Mouse (Mus musculus): ENCODE results near the gene Secisbp2l. TPM values are rescaled to one million over a fixed set of nuclear protein-coding genes. Genes with fewer than 3 reads are reported as not detected.

Gene Secisbp2l
- total RNA-seq, 1 experiment from 2014 or later, result 63.4 TPM

DNA sequence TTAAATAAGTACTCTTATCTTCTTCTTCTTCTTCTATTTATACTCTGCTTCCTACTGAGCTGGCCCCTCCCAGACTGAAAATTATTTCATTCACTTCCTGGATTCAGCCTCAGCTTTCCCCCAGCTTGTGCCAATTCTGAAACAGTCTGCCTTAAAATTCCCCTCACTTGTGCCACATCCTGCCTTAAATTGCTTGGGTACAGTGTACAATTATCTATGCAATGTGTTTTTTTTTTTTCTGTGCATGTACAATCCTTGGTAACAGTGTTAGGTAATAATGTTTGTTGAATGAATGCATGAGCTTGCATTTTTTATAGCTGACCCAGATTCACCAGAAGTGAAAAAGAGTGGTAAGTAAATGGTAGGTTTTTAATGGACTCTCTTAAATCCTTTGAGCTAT, 5.7 kb upstream of the Secisbp2l start:
- no peak for ATAC-seq (ENCODE audit: extremely low read depth, insufficient number of reproducible peaks, low FRiP score, poor library complexity, severe bottlenecking)

DNA sequence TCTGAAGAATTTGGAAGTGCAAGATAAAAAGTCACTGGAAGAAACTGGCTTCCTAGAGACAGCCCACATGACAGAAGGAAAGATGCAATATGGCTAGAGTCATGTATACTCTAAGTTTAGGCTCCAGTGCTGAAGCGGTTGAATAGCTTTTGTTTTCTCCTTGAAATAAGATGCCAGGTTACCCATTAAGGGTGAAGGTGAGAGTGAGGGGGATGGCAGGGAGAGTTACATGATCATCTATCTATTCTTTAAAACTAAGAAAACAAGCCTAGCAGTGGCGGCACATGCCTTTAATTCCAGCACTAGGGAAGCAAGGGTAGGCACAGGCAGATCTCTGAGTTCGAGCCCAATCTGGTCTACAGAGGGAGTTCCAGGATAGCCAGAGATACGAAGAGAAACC, 2.4 kb upstream of the Secisbp2l start:
- ATAC-seq (ENCODE audit: extremely low read depth, insufficient number of reproducible peaks, low FRiP score, poor library complexity, severe bottlenecking), result no peak

DNA sequence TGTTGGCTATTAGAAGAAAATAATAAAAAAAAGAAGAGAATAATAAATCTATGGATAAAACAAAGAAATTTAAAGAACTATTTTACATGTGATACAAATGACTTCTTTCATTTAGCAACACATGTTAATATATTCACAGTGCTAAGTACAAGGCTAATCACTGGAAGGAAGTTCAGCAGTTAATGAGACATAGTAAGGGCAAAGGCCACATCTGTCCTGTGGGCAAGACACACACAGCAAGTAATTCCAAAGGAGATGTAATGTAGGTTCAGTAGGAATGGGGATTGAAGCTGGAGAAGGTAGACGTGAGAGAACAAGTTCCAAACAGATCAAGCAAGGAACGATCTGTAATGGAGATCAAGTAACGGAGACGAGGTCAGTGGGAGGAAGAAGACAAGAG, 1.7 kb upstream of the Secisbp2l start:
- no peak for ATAC-seq (ENCODE audit: extremely low read depth, insufficient number of reproducible peaks, low FRiP score, poor library complexity, severe bottlenecking)

DNA sequence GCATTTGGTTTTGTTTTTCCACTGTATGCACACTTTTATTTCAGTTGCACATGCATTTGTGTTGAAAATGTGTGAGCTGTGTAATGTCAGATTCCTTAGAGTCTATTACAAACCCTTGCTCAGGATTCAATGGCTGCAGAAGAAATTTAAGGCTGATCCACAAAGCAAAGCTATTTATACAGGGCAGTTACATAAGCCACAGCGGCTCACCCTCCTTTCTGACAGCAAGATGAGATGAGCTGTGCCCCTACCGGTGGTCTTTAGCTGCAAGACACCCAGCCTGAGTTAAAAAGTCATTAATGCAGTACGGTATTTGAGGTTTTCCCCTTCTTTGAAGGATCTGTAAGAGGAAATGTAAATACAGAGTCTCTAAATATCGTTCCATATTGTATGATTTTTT, 1.2 kb upstream of the Secisbp2l start:
- no peak for ATAC-seq (ENCODE audit: extremely low read depth, insufficient number of reproducible peaks, low FRiP score, poor library complexity, severe bottlenecking)

DNA sequence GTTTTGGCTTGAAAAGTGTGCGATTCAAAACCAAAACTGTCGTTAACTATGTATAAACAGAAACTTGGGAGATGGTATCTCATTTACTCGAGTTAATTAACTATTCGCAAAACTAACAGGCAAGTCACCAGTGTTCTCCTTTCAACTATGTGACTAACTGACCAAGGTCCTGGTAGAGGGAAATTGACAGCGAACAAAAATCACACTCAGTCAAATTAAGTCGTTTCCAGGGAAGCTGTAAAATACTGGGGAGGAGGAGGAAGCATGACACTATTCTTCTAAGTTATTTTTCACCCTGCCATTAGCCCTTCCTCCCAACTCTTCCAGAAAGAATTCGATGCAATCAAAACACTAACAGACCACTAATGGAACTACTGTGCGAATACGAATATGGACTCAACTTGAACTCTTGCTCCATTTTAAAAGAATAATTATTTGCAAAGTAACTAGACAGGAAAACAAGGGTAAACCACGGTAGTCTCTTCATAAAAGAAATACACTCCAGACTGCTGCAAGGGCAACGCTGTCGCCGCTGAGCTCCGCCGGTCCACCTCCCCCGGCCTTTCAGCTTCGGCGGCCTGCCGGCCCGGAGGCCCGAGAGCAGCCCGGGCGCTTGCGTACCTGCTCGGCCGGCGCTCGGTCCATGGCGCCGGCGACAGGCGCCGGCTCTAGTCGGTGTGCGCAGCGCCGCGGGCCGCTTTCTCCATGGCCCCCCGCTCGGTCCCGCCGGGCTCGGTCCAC, 522 bp downstream of the Secisbp2l start:
- no peak for ATAC-seq (ENCODE audit: extremely low read depth, insufficient number of reproducible peaks, low FRiP score, poor library complexity, severe bottlenecking)

DNA sequence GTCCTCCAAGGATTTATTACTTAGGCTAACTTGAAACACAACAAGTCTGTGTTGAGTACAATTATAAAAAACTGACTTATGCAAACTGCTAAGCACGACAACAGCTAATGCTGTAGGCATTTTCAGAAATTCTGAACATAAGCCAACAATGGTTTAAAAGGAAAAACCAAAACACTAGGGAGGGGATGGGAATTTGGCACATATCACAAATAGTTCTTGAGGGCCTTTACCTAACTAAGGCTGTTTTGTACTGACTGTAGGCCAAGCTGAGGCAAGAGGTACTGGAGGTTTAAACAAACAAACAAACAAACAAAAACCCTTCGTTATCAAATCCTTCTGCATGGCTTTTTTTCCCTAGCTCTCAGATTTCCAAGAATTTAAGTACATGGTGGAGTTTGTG, 1.7 kb downstream of the Secisbp2l start:
- no peak for ATAC-seq (ENCODE audit: extremely low read depth, insufficient number of reproducible peaks, low FRiP score, poor library complexity, severe bottlenecking)

DNA sequence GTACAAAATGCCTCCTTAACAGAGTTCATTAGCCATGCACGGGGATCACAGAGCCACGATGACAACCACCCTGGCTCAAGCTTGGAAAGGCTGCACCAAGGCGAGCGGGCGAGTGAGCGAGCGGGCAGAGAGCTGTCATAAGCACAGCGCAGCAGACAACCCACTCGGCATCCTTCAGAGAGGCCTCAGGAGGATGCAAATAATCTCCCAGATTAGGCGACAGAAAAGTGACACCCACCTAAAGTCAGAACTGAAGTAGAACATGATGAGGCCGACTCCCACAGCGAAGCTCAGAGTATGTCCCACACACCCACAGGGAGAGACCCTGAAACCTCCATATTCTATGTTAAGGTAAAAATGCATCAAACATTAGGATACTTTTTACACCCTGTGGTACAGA, 4.3 kb downstream of the Secisbp2l start:
- no peak for ATAC-seq (ENCODE audit: extremely low read depth, insufficient number of reproducible peaks, low FRiP score, poor library complexity, severe bottlenecking)

DNA sequence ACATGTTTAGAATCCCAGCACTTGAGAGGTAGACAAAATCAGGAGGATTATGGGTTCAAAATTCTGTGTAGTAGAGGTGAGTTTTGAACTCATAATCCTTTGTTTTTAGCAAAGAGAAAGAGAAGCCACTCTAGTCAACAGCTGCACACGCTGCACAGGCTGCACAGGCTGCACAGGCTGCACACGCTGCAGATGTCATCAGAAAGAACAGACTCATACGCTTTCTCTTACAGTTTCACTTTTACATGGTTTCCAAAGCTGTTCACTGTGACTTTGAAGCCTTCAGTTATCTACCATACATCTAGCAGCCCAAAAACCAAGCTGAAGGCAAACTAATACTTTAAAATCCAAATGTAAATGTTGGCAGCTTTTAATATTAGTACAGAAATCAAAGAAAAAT, 5.7 kb downstream of the Secisbp2l start:
- 0 out of 2 replicates have a peak, but pooled peaks have one; percentile 16 for ATAC-seq (ENCODE audit: extremely low read depth, insufficient number of reproducible peaks, low FRiP score, poor library complexity, severe bottlenecking)

DNA sequence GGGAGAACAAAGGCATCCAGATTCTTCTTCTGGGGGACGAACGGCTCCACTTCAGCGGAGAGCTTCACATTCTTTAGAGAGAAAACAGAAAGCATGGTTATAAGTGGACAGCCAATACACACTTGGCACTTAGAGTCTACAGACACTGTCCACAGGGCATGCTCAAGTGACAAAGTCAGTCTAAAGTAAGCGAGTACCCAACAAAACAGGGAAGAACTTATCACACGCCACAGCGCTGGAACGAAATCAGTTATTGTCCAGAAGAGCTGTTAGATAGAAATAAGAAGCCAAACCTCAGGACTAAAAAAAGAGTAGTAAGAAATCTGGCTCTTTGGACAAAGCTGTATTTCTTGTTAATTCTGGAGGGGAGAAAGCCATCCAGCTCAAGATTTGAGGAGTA, 7.0 kb downstream of the Secisbp2l start:
- ATAC-seq (ENCODE audit: extremely low read depth, insufficient number of reproducible peaks, low FRiP score, poor library complexity, severe bottlenecking), result no peak

DNA sequence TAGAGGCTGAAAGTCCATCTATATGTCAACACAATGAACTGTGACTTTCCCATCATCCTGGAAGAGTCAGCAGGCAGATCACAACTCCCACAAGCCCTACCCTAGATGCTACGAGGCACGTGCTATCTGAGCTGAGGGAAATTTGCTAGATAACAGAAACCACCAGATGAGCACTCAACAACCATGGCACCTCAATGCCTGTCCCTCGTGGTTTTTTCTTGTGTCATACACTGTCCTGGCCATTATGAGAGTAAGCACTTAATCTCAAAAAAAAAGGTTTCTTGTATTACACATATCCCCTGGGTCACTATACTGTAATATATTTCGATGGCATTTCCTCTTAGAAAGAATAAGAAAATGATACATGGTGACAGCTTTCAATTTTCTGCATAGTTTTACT, 7.8 kb downstream of the Secisbp2l start:
- ATAC-seq (ENCODE audit: extremely low read depth, insufficient number of reproducible peaks, low FRiP score, poor library complexity, severe bottlenecking), result no peak

DNA sequence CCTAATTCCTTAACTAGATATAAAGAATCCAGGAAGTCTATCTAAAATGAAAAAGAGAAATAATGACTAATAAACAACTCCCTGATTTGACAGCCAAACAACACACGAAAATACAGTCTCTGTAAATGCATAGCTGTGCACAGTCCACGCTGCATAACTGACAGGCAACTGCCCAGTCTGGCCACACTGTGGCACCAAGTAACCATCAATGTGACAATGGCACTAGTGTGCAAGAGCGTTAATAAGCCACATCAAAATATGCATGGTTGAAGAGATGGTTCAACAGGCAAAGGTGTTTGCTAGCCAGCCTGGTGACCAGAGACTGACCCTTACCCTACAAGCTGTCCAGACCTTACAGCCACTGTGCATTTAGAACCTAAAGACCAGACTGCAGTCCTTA, 17.6 kb downstream of the Secisbp2l start:
- ATAC-seq (ENCODE audit: extremely low read depth, insufficient number of reproducible peaks, low FRiP score, poor library complexity, severe bottlenecking), result no peak

DNA sequence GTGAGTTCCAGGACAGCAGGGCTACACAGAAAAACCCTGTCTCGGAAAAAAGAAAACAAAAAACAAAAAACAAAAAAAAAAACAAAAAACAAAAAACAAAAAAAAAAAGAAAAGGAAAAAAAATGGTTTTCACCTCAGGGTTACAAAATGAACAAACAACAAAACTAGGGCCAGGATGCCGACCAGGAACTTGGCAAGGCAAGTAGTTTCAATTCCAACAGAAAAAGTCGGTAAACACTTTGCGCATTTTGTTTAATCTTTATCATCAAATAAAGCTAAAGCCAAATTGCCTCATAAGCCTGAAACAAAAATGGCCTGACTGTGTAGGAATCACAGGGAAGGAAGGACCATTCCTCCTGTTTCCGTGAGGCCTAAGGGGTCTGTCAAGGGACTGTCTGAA, 18.1 kb downstream of the Secisbp2l start:
- no peak for ATAC-seq (ENCODE audit: extremely low read depth, insufficient number of reproducible peaks, low FRiP score, poor library complexity, severe bottlenecking)

DNA sequence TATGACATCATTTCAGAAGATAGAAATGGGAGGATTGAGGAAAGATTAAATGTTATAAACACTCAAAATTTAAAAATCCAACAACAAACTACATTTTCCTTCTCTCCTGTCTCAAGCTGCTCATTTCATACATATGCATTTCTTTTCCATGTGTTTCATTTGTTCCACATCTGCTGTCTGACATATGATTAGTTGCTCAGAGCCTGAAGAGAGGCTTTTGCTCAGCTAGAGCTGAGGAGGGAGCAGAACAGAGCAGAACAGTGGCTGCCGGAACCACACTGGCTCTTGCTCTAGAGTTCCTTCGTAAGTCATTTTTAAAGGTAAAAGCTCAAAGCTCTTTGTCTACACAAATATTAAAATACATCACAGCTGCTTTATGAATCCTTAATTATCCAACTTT, 33.3 kb downstream of the Secisbp2l start:
- no peak for ATAC-seq (ENCODE audit: extremely low read depth, insufficient number of reproducible peaks, low FRiP score, poor library complexity, severe bottlenecking)

DNA sequence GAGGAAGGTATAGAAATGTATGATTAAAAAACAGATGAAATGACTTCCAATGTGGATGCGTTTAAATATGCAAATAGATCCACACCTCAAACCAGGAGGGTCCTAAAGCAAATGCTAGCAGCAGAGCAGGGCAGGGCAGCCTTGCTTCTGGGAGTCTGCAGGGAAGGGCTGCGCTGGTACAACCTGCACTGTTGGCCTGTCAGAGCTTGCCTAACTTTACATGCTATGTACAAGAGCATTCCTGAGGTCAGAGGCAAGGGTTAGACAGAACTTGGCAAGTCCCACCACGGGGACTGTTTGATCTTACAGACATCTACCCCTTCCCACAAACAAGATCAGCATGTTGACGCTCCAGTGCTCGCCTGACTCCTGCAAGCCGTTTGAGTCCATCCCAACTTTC, 43.3 kb downstream of the Secisbp2l start:
- no peak for ATAC-seq (ENCODE audit: extremely low read depth, insufficient number of reproducible peaks, low FRiP score, poor library complexity, severe bottlenecking)

DNA sequence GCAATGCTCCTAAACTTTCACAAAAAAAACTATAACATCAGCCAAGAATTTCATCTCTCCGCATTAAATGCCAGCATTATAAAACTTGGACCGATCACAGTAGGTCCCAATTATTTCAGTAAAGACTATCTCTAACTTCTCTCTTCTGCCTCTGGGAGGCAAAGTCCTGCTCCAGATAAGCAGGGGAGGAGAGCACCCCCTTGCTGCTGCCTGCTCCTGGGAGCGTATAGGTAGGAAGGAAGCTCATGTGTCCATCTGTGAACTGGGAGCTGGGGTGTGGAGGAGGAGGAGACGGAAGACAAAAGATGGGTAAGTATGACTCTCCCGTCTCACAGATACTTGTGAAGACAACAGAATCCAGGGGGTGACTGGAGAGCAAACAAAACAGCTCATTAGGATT, 44.0 kb downstream of the Secisbp2l start:
- no peak for ATAC-seq (ENCODE audit: extremely low read depth, insufficient number of reproducible peaks, low FRiP score, poor library complexity, severe bottlenecking)

DNA sequence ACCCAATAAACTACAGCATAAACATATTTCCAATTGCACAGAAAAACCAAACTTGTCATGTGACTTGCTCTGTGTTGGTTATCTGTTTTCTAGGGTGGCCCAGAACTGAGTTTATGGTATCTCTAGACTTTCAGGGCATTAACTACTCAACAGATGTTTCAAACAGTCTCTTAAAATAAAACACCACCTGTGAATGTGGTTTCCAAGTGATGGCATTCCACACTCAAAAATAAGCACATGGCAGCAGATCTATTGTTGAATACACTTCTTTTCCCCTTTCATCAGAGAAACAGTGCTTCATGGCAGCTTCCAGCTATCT, 46.7 kb downstream of the Secisbp2l start:
- ATAC-seq (ENCODE audit: extremely low read depth, insufficient number of reproducible peaks, low FRiP score, poor library complexity, severe bottlenecking), result no peak

DNA sequence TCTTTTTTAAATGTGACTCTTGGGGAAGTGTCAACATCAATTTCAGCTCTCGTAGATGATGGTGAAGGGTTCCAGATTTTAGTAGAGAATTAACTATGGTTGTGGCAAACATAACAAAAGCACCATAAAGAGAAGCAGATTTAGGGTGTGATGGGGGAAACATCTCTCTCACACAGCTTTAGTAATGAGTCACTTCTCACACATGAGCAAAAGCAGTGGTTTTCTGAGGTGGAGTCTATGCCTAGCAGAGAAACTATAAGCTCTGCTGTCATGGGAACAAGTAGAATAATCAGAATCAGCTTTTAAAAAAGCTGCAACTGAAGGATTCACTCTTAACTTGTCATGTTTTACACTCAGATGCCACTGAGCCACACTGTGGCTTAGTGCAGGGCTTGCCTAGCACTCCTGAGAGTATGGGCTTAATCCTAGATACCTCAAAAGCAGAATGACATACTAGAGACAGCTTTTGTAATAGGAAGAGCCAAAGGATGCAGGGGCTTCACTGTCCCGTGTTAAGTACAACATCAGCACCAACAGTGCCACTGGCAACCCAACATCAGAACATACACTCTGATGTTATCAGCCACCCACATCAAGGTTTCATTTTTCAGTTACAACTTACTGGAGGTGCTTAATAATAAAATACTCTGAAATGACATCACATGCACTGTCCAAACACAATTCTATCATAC, 47.2 kb downstream of the Secisbp2l start:
- no peak for ATAC-seq (ENCODE audit: extremely low read depth, insufficient number of reproducible peaks, low FRiP score, poor library complexity, severe bottlenecking)

DNA sequence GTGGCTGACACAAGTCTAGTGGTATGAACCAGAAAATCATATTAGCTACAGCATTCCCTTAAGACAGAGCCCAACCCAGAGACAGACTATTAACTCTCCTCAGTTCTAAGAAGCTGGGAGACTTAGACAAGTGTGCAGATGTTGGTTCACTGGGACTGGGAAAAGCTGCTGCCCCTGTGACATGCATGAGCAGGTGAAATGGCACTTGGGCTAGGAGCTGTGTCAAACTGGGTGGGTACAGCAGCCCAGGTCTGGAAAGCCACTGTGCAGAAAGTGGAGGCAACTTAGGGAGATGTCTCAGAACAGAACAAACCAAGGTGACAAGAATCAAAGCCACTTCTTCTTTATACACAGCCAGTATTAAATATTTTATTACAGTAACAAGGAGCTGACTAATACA, 47.9 kb downstream of the Secisbp2l start:
- no peak for ATAC-seq (ENCODE audit: extremely low read depth, insufficient number of reproducible peaks, low FRiP score, poor library complexity, severe bottlenecking)

DNA sequence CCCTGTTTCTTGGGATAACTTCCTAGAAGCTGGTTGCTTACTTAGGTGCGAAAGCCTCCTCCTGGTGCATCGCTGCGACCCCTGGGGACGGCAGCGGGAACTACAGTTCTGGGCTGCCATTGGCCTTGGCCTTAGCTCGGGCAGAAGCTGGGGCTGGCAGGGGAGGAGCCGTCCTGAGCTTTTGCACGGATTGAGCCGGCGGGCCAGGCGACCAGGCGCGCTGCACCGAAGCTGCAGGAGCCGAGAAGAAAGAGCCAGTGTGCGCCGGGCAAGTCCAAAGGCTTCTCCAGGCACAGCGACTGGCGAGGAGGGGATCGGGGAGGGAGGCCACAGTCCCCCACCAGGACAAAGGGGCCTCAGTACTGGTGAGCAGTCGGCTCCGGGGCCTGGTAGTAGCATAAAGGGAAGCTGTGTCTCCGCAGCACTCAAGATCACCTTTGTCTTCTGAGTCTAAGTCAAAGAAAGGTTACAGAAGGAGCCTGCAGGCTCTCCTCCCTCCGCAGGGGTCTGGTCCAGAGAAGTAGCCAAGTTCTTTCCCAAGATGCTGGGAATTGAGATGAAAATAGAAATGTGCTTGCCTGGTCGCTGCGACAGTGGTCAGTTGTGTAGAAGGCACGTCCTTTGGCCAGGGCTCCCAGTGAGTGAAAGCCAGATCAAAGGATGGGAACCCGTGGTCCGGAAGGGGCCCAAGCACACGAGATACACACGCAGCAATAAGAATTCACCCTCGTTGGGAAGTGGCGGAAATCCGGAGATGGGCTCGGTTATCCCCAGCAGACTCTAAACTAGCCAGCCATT, 50.7 kb downstream of the Secisbp2l start:
- peak; percentile 77 for ATAC-seq (ENCODE audit: extremely low read depth, insufficient number of reproducible peaks, low FRiP score, poor library complexity, severe bottlenecking)

DNA sequence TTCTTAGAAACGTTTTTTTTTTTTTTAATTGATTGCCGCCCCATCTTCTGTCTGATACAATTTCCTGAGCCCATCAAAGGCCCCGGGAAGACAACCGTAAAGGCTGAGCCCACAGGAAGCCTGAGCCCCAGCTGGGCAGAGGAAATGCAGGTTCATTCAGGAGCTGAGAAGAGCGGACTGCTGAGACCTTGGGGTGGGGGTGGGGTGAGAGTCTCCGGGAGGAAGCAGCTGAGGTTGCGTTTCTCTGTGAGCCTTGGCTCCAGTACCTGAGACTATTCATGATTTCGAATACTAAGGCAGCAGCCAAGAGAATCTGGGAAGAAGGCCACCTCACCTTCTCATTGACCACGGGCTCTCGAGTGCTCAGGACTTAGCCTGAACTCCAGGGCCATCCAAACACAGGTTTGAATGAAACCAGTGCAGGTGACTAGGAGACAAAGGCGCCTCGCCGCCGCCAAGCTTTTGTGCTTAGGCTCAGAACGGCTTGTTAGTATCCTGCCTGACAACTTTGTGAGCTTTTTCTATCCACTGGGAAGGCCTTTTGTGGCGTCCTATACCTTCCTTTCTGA, 58.0 kb downstream of the Secisbp2l start:
- ATAC-seq (ENCODE audit: extremely low read depth, insufficient number of reproducible peaks, low FRiP score, poor library complexity, severe bottlenecking), result no peak
